Mouse (Mus musculus) CH12.LX (cell line): ENCODE measurements around the gene Trp73. TPM values are rescaled to one million over a fixed set of nuclear protein-coding genes. Genes with fewer than 3 reads are reported as not detected.

Experiments used
- DNase-seq: peaks from one replicate; pipeline ENCODE4 v3.0.0-alpha.2; 2013; ENCODE audit errors: extremely low read depth
- H3K27ac ChIP-seq: 2 replicates; pipeline ENCODE4 v1.5.1; 2012; ENCODE audit warnings: low read depth, mild to moderate bottlenecking, control low read depth, moderate library complexity; ENCODE audit not compliant: insufficient read depth
- H3K27me3 ChIP-seq: replicated peaks from 2 replicates; pipeline ENCODE3; 2012; ENCODE audit warnings: inconsistent platforms
- H3K36me3 ChIP-seq, 2 experiments: replicated peaks in 1 of 2; 2 replicates each; pipeline versions ENCODE3 to v1.6.1; 2012; ENCODE audit warnings: inconsistent platforms in 1 of 2, low read length in 1 of 2, mild to moderate bottlenecking in 1 of 2, mixed read lengths in 1 of 2, moderate library complexity in 1 of 2; ENCODE audit not compliant: control insufficient read depth in 1 of 2, insufficient read depth in 1 of 2
- H3K4me1 ChIP-seq, 2 experiments: 2 replicates each; pipeline ENCODE4 v1.6.1; 2012; ENCODE audit warnings: inconsistent platforms in 1 of 2, moderate library complexity in 1 of 2; ENCODE audit not compliant: insufficient read depth in 2 of 2, control insufficient read depth in 1 of 2
- H3K4me2 ChIP-seq: 2 replicates; pipeline ENCODE4 v1.6.1; 2012; ENCODE audit warnings: low read depth, mild to moderate bottlenecking, control low read depth; ENCODE audit not compliant: poor library complexity, insufficient read depth, severe bottlenecking
- H3K4me3 ChIP-seq, 3 experiments: fragments of 150-350 bp in 1 of 3; sonication (generic) in 1 of 3; replicated peaks in 1 of 3; 2 replicates each; pipeline versions ENCODE3 to v1.5.1; 2011 to 2012; ENCODE audit warnings: low read depth in 2 of 3, low read length in 2 of 3, mild to moderate bottlenecking in 2 of 3, moderate library complexity in 2 of 3, control low read depth in 1 of 3, improper control_type of control experiment in 1 of 3, inconsistent platforms in 1 of 3, mixed read lengths in 1 of 3; ENCODE audit not compliant: poor library complexity in 1 of 3
- H3K79me2 ChIP-seq: replicated peaks from 2 replicates; pipeline ENCODE4 v1.6.1; 2012; ENCODE audit warnings: mild to moderate bottlenecking, moderate library complexity; ENCODE audit not compliant: control insufficient read depth, poor library complexity, insufficient read depth, severe bottlenecking; ENCODE audit errors: extremely low read depth
- H3K9ac ChIP-seq: 2 replicates; pipeline ENCODE4 v1.6.1; 2012; ENCODE audit warnings: low read depth, mild to moderate bottlenecking, control low read depth, moderate library complexity; ENCODE audit not compliant: insufficient read depth
- H3K9me3 ChIP-seq: replicated peaks from 2 replicates; pipeline ENCODE3; 2012; ENCODE audit warnings: low read length, inconsistent platforms, mixed read lengths
- CHD1 ChIP-seq: IDR thresholded peaks from 2 replicates; pipeline ENCODE4 v1.6.1; 2012; ENCODE audit warnings: low read depth, low read length, improper control_type of control experiment, inconsistent platforms
- CTCF ChIP-seq, 2 experiments: IDR thresholded peaks in 1 of 2; conservative IDR thresholded peaks in 1 of 2; 2 replicates each; pipeline ENCODE4 v1.5.1; 2011 to 2012; ENCODE audit warnings: low read depth in 2 of 2, low read length in 2 of 2, improper control_type of control experiment in 1 of 2, inconsistent platforms in 1 of 2, mild to moderate bottlenecking in 1 of 2, moderate library complexity in 1 of 2
- E2F4 ChIP-seq: IDR thresholded peaks from 2 replicates; pipeline ENCODE4 v1.6.1; 2011; ENCODE audit warnings: low read depth, low read length, improper control_type of control experiment; ENCODE audit not compliant: insufficient replicate concordance
- HCFC1 ChIP-seq: IDR thresholded peaks from 2 replicates; pipeline ENCODE4 v1.6.1; 2012; ENCODE audit warnings: low read depth, mild to moderate bottlenecking, inconsistent platforms, low read length, improper control_type of control experiment
- IRF4 ChIP-seq: IDR thresholded peaks from 2 replicates; pipeline ENCODE4 v1.6.1; 2014; ENCODE audit warnings: low read depth, mild to moderate bottlenecking, inconsistent platforms, low read length, improper control_type of control experiment
- JUND ChIP-seq: conservative IDR thresholded peaks from 2 replicates; pipeline ENCODE4 v1.6.1; 2011; ENCODE audit warnings: low read depth, low read length, improper control_type of control experiment
- KAT2A ChIP-seq: IDR thresholded peaks from 2 replicates; pipeline ENCODE4 v1.6.1; 2012; ENCODE audit warnings: low read length, improper control_type of control experiment, inconsistent platforms; ENCODE audit not compliant: insufficient replicate concordance
- MAX ChIP-seq: IDR thresholded peaks from 2 replicates; pipeline ENCODE4 v1.6.1; 2011; ENCODE audit warnings: low read length, improper control_type of control experiment
- MXI1 ChIP-seq: IDR thresholded peaks from 2 replicates; pipeline ENCODE4 v1.6.1; 2011; ENCODE audit warnings: mild to moderate bottlenecking, low read depth, low read length, improper control_type of control experiment
- MYC ChIP-seq: IDR thresholded peaks from 2 replicates; pipeline ENCODE4 v1.6.1; 2011; ENCODE audit warnings: low read depth, mild to moderate bottlenecking, improper control_type of control experiment, low read length
- PAX5 ChIP-seq: IDR thresholded peaks from 2 replicates; pipeline ENCODE4 v1.6.1; 2012; ENCODE audit warnings: low read length, inconsistent platforms, mixed read lengths
- POLR2A ChIP-seq: IDR thresholded peaks from 2 replicates; pipeline ENCODE4 v1.6.1; 2011; ENCODE audit warnings: low read depth, mild to moderate bottlenecking, improper control_type of control experiment, low read length
- RAD21 ChIP-seq: IDR thresholded peaks from 2 replicates; pipeline ENCODE4 v1.6.1; 2011; ENCODE audit warnings: low read depth, mild to moderate bottlenecking, low read length, improper control_type of control experiment, moderate library complexity
- ZKSCAN1 ChIP-seq: IDR thresholded peaks from 2 replicates; pipeline ENCODE4 v1.6.1; 2012; ENCODE audit warnings: low read depth, inconsistent platforms, low read length, improper control_type of control experiment, borderline replicate concordance
- ZMIZ1 ChIP-seq: IDR thresholded peaks from 2 replicates; pipeline ENCODE4 v1.6.1; 2012; ENCODE audit warnings: low read depth, mild to moderate bottlenecking, inconsistent platforms, low read length, improper control_type of control experiment
- ZNF384 ChIP-seq: IDR thresholded peaks from 2 replicates; pipeline ENCODE4 v1.6.1; 2012; ENCODE audit warnings: low read depth, low read length, improper control_type of control experiment, inconsistent platforms
- dilution Hi-C: fragments of 300-500 bp; cut with MboI; formaldehyde crosslinking; loops from 2 replicates; pipeline ENCODE4 v1.14.3; 2020; ENCODE audit warnings: low sequenced_read_pairs; ENCODE audit not compliant: extremely low pct_unique_long_range_greater_than_20kb, extremely low pct_ligation_motif_present
- in situ Hi-C: fragments of 300-500 bp; cut with MboI; formaldehyde crosslinking; loops from 3 replicates; pipeline ENCODE4 v1.14.3; 2019; ENCODE audit warnings: low sequenced_read_pairs, low pct_ligation_motif_present, low pct_unique_long_range_greater_than_20kb, mixed read lengths
- polyA plus RNA-seq: library from polyadenylated mRNA; unstranded; fragments of >175 nt; gene quantifications from 2 replicates; pipeline ENCODE4 v1.2.1, GENCODE M21; 2012; ENCODE audit warnings: low read depth; ENCODE audit not compliant: insufficient read length
- total RNA-seq, 2 experiments: library from RNA; depleted of rRNA; stranded (reverse); fragments of 300-350 nt in 1 of 2; fragments of >200 nt in 1 of 2; gene quantifications; 2 replicates each; pipeline ENCODE4 v1.2.3; 2012 to 2014

The Trp73 gene
- total and polyA plus RNA-seq, 3 experiments = 14.0 to 34.3 (median 30.0) TPM

DNA sequence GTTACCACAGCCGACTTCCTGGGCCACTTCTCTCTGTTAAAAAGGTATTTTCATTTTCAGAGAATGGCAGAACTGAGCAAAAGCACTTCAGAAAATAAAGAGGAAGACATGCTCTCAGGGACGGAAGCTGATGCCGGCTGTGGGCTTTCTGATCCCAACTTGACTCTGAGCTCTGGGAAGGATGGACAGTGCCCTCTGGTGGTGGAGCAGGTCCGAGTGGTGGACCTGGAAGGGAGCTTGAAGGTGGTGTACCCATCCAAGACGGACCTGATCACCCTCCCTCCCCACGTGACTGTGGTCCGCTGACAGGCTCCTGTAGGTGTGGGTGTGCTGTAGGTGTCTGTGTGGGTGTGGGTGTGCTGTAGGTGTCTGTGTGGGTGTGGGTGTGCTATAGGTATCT lies 120.4 kb downstream of the Trp73 start:
- Histone ChIP-seq H3K4me3 (no peak overlapping the region), H3K9me3 (no peaks in the 10 kb centered on the region), H3K79me2 (peaks cover 11% of the 10 kb centered on the region), H3K4me2 (no peak overlapping the region), H3K27ac (no peak overlapping the region), H3K36me3 (peaks cover 75 to 84% of the 10 kb centered on the region in 2 experiments), H3K4me1 (peaks cover 3% of the 10 kb centered on the region in 2 experiments; a peak in 1 of 4 replicates), H3K27me3 (no peaks in the 10 kb centered on the region), H3K9ac (no peak overlapping the region)
- in situ Hi-C loops (no loop called here), dilution Hi-C loops (no loop called here)
- TF ChIP-seq MXI1 (no peak), CTCF (conservative IDR thresholded peaks at IDR 0.05 in 1 of 2, IDR thresholded peaks at IDR 0.05 in 1 of 2; ENCODE audit: low read depth in 2 of 2, low read length in 2 of 2) (peak; percentile 30 to 55; a peak in 2 of 4 replicates), RAD21 (peak; percentile 32), PAX5 (no peak)
- DNase-seq = peak; percentile 29

GRCm38 (mm10) chr4:154015476-154015875 lies 124.5 kb downstream of the Trp73 start:
- TF ChIP-seq ZKSCAN1 (no peak), JUND (no peak), ZNF384 (no peak), E2F4 (no peak), POLR2A (no peak), HCFC1 (no peak), ZMIZ1 (no peak), PAX5 (no peak), KAT2A (no peak), IRF4 (no peak), CHD1 (no peak), MAX (no peak), MYC (no peak)
- TF ChIP-seq, all 38 proteins: peak for 0
- Histone ChIP-seq H3K36me3 (peaks cover 66 to 74% of the 10 kb centered on the region in 2 experiments), H3K4me1 (peaks cover 11 to 21% of the 10 kb centered on the region in 2 experiments), H3K4me3 (no peak overlapping the region), H3K9me3 (no peaks in the 10 kb centered on the region), H3K79me2 (peaks cover 40% of the 10 kb centered on the region), H3K4me2 (no peak overlapping the region), H3K27ac (no peak overlapping the region), H3K27me3 (no peaks in the 10 kb centered on the region), H3K9ac (no peak overlapping the region)
- in situ Hi-C loops = no loop called here
- dilution Hi-C loops = no loop called here
- no peak for DNase-seq
